Mouse (Mus musculus) lung, postnatal 0 days (tissue): ENCODE measurements at regions not wholly inside any gene's neighbourhood (a gene's known extent, or its start where the extent isn't known, plus 50 kb on each side); places are given as distances from the start of the nearest gene placed in this dataset.

Experiments
- CTCF ChIP-seq: IDR thresholded peaks from 2 replicates; pipeline ENCODE4 v1.5.1; 2016; ENCODE audit warnings: antibody characterized with exemption, mild to moderate bottlenecking
- EP300 ChIP-seq: IDR thresholded peaks from 2 replicates; pipeline ENCODE4 v1.6.1; 2016; ENCODE audit warnings: antibody characterized with exemption, mild to moderate bottlenecking, control low read depth

DNA sequence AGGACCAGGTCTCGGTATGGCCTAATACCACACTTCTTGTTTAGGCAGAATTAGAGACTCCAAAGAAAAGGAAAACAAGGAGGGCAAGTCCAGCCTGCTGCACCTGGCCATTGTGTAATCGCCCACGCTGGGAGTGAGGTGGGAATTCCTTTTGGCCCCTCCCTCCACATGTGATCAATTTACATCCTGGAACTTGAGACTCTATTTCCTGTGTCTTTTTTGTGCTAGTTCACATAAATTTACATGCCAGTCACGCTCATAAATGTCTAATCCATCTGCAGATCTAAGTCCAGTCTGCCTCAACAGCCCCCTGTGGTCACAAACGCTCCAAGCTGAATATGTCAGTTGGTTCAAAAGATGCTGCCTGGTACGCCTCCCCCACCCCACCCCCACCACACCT, 184.2 kb upstream of the Hmga2 start:
- TF ChIP-seq CTCF (no peak), EP300 (no peak)
